In genomic region chr4:152106746-152107145, GRCm38 (mm10) we compare ENCODE assay signal across 11 mouse cellular contexts. TPM values are rescaled to one million over a fixed set of nuclear protein-coding genes. Genes with fewer than 3 reads are reported as not detected.
A peak's percentile ranks its signal among the peaks of the same experiment; 100 is the strongest.
DNase-seq lines count a peak whose midpoint lies in the region; ATAC-seq and TF ChIP-seq lines count a peak whose summit lies in the region.
"Had no signal": no experiment of that assay in that cellular context is flagged by ENCODE, and none has a peak within 500 bp of the region (broad histone marks: within the 10 kb centered on the region; RNA-seq: fewer than 3 reads in every experiment).

No protein-coding gene starts in this region.

- H3K9me3 ChIP-seq in hindbrain, embryonic 13.5 days = no peaks in the 10 kb centered on the region
- H3K9me3 ChIP-seq in hindbrain, embryonic 12.5 days (replicated peaks) = no peaks in the 10 kb centered on the region
- no peaks in the 10 kb centered on the region for H3K9me3 ChIP-seq in intestine, postnatal 0 days (ENCODE audit: control insufficient read depth)
- H3K9me3 ChIP-seq in liver, embryonic 15.5 days (replicated peaks) = no peaks in the 10 kb centered on the region
- H3K9me3 ChIP-seq: midbrain, embryonic 15.5 days had no signal

- peak overlapping the region; percentile 64; the same call in 1 of the 2 replicates for H3K4me2 ChIP-seq in hindbrain, embryonic 13.5 days
- no peak overlapping the region for H3K4me2 ChIP-seq in hindbrain, embryonic 12.5 days (replicated peaks)
- H3K4me2 ChIP-seq in intestine, postnatal 0 days (replicated peaks; ENCODE audit: low read depth) = no peak overlapping the region; the same call in 1 of the 2 replicates
- H3K4me2 ChIP-seq in liver, embryonic 15.5 days = peak overlapping the region; percentile 85

- H3K27ac ChIP-seq in hindbrain, embryonic 13.5 days = no peak overlapping the region
- no peak overlapping the region for H3K27ac ChIP-seq in hindbrain, embryonic 12.5 days
- no peak overlapping the region for H3K27ac ChIP-seq in intestine, postnatal 0 days (ENCODE audit: low read depth, low read length)
- H3K27ac ChIP-seq in liver, embryonic 15.5 days (replicated peaks) = peak overlapping the region; percentile 89

- peak; percentile 56 for TF ChIP-seq CTCF in intestine, postnatal 0 days (IDR thresholded peaks at IDR 0.05; ENCODE audit: low read depth)

- 58% methylated on average over 9 of the region's 9 CpGs for WGBS in hindbrain, embryonic 13.5 days
- 64% methylated on average over 9 of the region's 9 CpGs for WGBS in hindbrain, embryonic 12.5 days
- 68% methylated on average over 9 of the region's 9 CpGs for WGBS in intestine, postnatal 0 days
- WGBS in liver, embryonic 15.5 days (ENCODE audit: insufficient replicate concordance) = 54% methylated on average over 9 of the region's 9 CpGs

- H3K9ac ChIP-seq in hindbrain, embryonic 13.5 days = no peak overlapping the region
- no peak overlapping the region for H3K9ac ChIP-seq in hindbrain, embryonic 12.5 days
- no peak overlapping the region for H3K9ac ChIP-seq in intestine, postnatal 0 days (ENCODE audit: low read depth, low read length)
- H3K9ac ChIP-seq in liver, embryonic 15.5 days = no peak overlapping the region
- H3K9ac ChIP-seq: midbrain, embryonic 15.5 days had no signal

- peaks cover 22% of the 10 kb centered on the region for H3K4me1 ChIP-seq in hindbrain, embryonic 13.5 days (replicated peaks)
- peaks cover 19% of the 10 kb centered on the region for H3K4me1 ChIP-seq in hindbrain, embryonic 12.5 days
- no peaks in the 10 kb centered on the region; the same call in 1 of the 2 replicates for H3K4me1 ChIP-seq in intestine, postnatal 0 days (replicated peaks; ENCODE audit: control insufficient read depth, insufficient read depth, low read length)
- H3K4me1 ChIP-seq in liver, embryonic 15.5 days (replicated peaks) = peaks cover 55% of the 10 kb centered on the region

- peaks cover 15% of the 10 kb centered on the region for H3K27me3 ChIP-seq in hindbrain, embryonic 13.5 days
- H3K27me3 ChIP-seq in hindbrain, embryonic 12.5 days = peaks cover 6% of the 10 kb centered on the region; the same call in 1 of the 2 replicates
- H3K27me3 ChIP-seq in intestine, postnatal 0 days (replicated peaks; ENCODE audit: control insufficient read depth, insufficient read depth, low read length) = no peaks in the 10 kb centered on the region
- H3K27me3 ChIP-seq in liver, embryonic 15.5 days = no peaks in the 10 kb centered on the region
- H3K27me3 ChIP-seq: midbrain, embryonic 15.5 days; Patski had no signal

- ATAC-seq in hindbrain, embryonic 13.5 days (ENCODE audit: low FRiP score) = no peak
- no peak for ATAC-seq in hindbrain, embryonic 12.5 days (ENCODE audit: low FRiP score)
- ATAC-seq in intestine, postnatal 0 days = no peak
- ATAC-seq in liver, embryonic 15.5 days (ENCODE audit: insufficient read depth) = no peak
- ATAC-seq: Patski had no signal

- peaks cover 34% of the 10 kb centered on the region for H3K36me3 ChIP-seq in hindbrain, embryonic 13.5 days
- H3K36me3 ChIP-seq in hindbrain, embryonic 12.5 days = peaks cover 19% of the 10 kb centered on the region
- peaks cover 82% of the 10 kb centered on the region for H3K36me3 ChIP-seq in intestine, postnatal 0 days (ENCODE audit: control insufficient read depth, insufficient read depth)
- peaks cover 77% of the 10 kb centered on the region for H3K36me3 ChIP-seq in liver, embryonic 15.5 days (replicated peaks)
- H3K36me3 ChIP-seq: midbrain, embryonic 15.5 days had no signal

- no peak overlapping the region for H3K4me3 ChIP-seq in hindbrain, embryonic 13.5 days
- no peak overlapping the region for H3K4me3 ChIP-seq in hindbrain, embryonic 12.5 days
- no peak overlapping the region for H3K4me3 ChIP-seq in intestine, postnatal 0 days (ENCODE audit: low read depth, low read length)
- no peak overlapping the region for H3K4me3 ChIP-seq in liver, embryonic 15.5 days (replicated peaks)

- DNase-seq in R1 (ENCODE audit: low read depth, low spot score) = peak; percentile 67
- no peak for DNase-seq in adrenal gland, postnatal 14 days
- DNase-seq in urinary bladder, adult 18-20 months (ENCODE audit: low spot score in 2 of 2) = no peak
- DNase-seq: heart, postnatal 14 days had no signal

RNA-seq across cellular contexts. Expression of gene Tnfrsf25, which starts 9.0 kb away (rescaled TPM):
- 1.00 and 1.3 TPM in 2 replicates for polyA plus RNA-seq in hindbrain, embryonic 13.5 days (2015; fragmentation: Nextera tagmentation; extraction: Ambion mirVana)
- 0.59 and 0.74 TPM in 2 replicates for polyA plus RNA-seq in hindbrain, embryonic 12.5 days (2016; fragmentation: Nextera tagmentation; extraction: Ambion mirVana)
- polyA plus RNA-seq in intestine, postnatal 0 days (2015; fragmentation: Nextera tagmentation; extraction: Ambion mirVana) = 0.82 and 1.2 TPM in 2 replicates
- polyA plus RNA-seq in liver, embryonic 15.5 days (2015; fragmentation: Nextera tagmentation; extraction: Ambion mirVana) = 0.37 and 0.50 TPM in 2 replicates
- total RNA-seq in adrenal gland, postnatal 14 days (2021) = 2.9 and 4.8 TPM in 2 replicates

RNA-seq across cellular contexts. Expression of gene Plekhg5, which starts 34.4 kb away (rescaled TPM):
- 10.2 and 10.9 TPM in 2 replicates for polyA plus RNA-seq in hindbrain, embryonic 13.5 days (2015; fragmentation: Nextera tagmentation; extraction: Ambion mirVana)
- polyA plus RNA-seq in hindbrain, embryonic 12.5 days (2016; fragmentation: Nextera tagmentation; extraction: Ambion mirVana) = 11.7 and 12.0 TPM in 2 replicates
- polyA plus RNA-seq in intestine, postnatal 0 days (2015; fragmentation: Nextera tagmentation; extraction: Ambion mirVana) = 14.0 and 19.6 TPM in 2 replicates
- polyA plus RNA-seq in liver, embryonic 15.5 days (2015; fragmentation: Nextera tagmentation; extraction: Ambion mirVana) = 5.1 and 5.9 TPM in 2 replicates
- 16.9 and 21.5 TPM in 2 replicates for total RNA-seq in adrenal gland, postnatal 14 days (2021)

RNA-seq across cellular contexts. Expression of gene Espn, which starts 45.4 kb away (rescaled TPM):
- 0.09 and 0.22 TPM in 2 replicates for polyA plus RNA-seq in hindbrain, embryonic 13.5 days (2015; fragmentation: Nextera tagmentation; extraction: Ambion mirVana)
- polyA plus RNA-seq in hindbrain, embryonic 12.5 days (2016; fragmentation: Nextera tagmentation; extraction: Ambion mirVana) = 0.82 and 2.3 TPM in 2 replicates
- polyA plus RNA-seq in intestine, postnatal 0 days (2015; fragmentation: Nextera tagmentation; extraction: Ambion mirVana) = 260 and 264 TPM in 2 replicates
- 1.5 and 2.0 TPM in 2 replicates for polyA plus RNA-seq in liver, embryonic 15.5 days (2015; fragmentation: Nextera tagmentation; extraction: Ambion mirVana)
- 0.71 and 0.96 TPM in 2 replicates for total RNA-seq in adrenal gland, postnatal 14 days (2021)
- polyA plus RNA-seq: forebrain, embryonic 14.5 days had no signal

RNA-seq across cellular contexts. Expression of gene Hes2, which starts 51.9 kb away (rescaled TPM):
- 0.34 and 1.8 TPM in 2 replicates for polyA plus RNA-seq in hindbrain, embryonic 13.5 days (2015; fragmentation: Nextera tagmentation; extraction: Ambion mirVana)
- 2.4 and 2.9 TPM in 2 replicates for polyA plus RNA-seq in hindbrain, embryonic 12.5 days (2016; fragmentation: Nextera tagmentation; extraction: Ambion mirVana)
- polyA plus RNA-seq in intestine, postnatal 0 days (2015; fragmentation: Nextera tagmentation; extraction: Ambion mirVana) = 8.6 and 11.2 TPM in 2 replicates
- polyA plus RNA-seq in liver, embryonic 15.5 days (2015; fragmentation: Nextera tagmentation; extraction: Ambion mirVana) = 0.14 TPM in 1 of 2 replicates, not detected in the other
- not detected in 2 replicates for total RNA-seq in adrenal gland, postnatal 14 days (2021)
- total RNA-seq: heart, postnatal 14 days had no signal
- polyA plus RNA-seq: forebrain, embryonic 14.5 days; midbrain, embryonic 15.5 days; Patski had no signal

Comparison
In these comparisons a context has a peak if more than half of its experiments do, and no peak if none do; other contexts are left out.
1. H3K4me2 ChIP-seq: peak in hindbrain, embryonic 13.5 days (single experiment) and liver, embryonic 15.5 days (single experiment); none in hindbrain, embryonic 12.5 days (single experiment) and intestine, postnatal 0 days (single experiment).
2. RNA of gene Espn, which starts 45.4 kb away (polyA plus RNA-seq): 260 to 264 TPM in intestine, postnatal 0 days; 0.82 to 2.3 TPM in hindbrain, embryonic 12.5 days, 1.5 to 2.0 TPM in liver, embryonic 15.5 days and 0.09 to 0.22 TPM in hindbrain, embryonic 13.5 days; every median in the first group is over 10 times any median in the second.